Mouse (Mus musculus) small intestine, adult 2 months (tissue): ENCODE measurements at regions not wholly inside any gene's neighbourhood (a gene's known extent, or its start where the extent isn't known, plus 50 kb on each side); places are given as distances from the start of the nearest gene placed in this dataset.

Source experiments
- CTCF ChIP-seq: fragments of 200-500 bp; IDR thresholded peaks from 2 replicates; pipeline ENCODE4 v1.5.1; 2012; ENCODE audit warnings: low read depth, mild to moderate bottlenecking, control low read depth, inconsistent platforms, low read length, moderate library complexity, mixed read lengths; ENCODE audit not compliant: insufficient replicate concordance, insufficient read length; ENCODE audit errors: extremely low read depth
- POLR2A ChIP-seq: fragments of 200-500 bp; IDR thresholded peaks from 2 replicates; pipeline ENCODE4 v1.6.1; 2012; ENCODE audit warnings: low read depth, mild to moderate bottlenecking, control low read depth, inconsistent platforms, low read length, moderate library complexity

DNA sequence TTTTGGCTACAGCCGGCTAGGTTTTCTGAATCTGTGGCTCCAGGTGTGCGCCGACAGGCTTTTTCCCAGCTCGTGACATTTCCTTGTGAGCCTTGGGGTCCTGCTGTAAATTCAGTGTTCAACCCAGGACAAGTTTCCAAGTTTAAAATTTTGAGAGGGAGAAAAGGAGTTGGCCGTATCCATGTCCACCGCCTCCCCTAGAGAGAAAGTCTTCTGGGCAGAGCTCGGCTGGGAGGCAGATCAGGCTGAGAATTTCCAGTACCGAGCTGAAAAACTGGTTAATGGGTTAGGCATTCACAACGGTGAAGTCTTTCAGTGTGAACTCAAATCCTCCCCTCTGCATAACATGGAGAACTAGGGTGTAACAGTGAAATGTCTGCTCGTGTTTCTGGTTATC lies 70.4 kb upstream of the Ppara start:
- TF ChIP-seq POLR2A = no peak
- no peak for TF ChIP-seq CTCF
